Mouse (Mus musculus) heart, embryonic 12.5 days (tissue): Measurements from ENCODE around the gene Ugt1a8. TPM values are rescaled to one million over a fixed set of nuclear protein-coding genes. Genes with fewer than 3 reads are reported as not detected.
"Not testable (repeated sequence)": the region's sequence is repeated elsewhere in the genome, so short reads cannot be mapped to it uniquely, and the experiment has no call there.

Experiments used
- ATAC-seq: fragments of 200-750 bp; cut with Nextera tagmentation; 2 replicates; pipeline ENCODE4 v1.8.0; 2017; ENCODE audit warnings: moderate TSS enrichment, moderate library complexity; ENCODE audit not compliant: insufficient number of reproducible peaks, low FRiP score
- H3K27ac ChIP-seq: fragments of 300-500 bp; sonication (generic); 2 replicates; pipeline ENCODE4 v1.5.1; 2016; ENCODE audit warnings: mild to moderate bottlenecking, moderate library complexity; ENCODE audit not compliant: poor library complexity, severe bottlenecking
- H3K27me3 ChIP-seq: fragments of 300-500 bp; sonication (generic); replicated peaks from 2 replicates; pipeline ENCODE4 v1.6.1; 2016; ENCODE audit warnings: mild to moderate bottlenecking, moderate library complexity
- H3K36me3 ChIP-seq: fragments of 300-500 bp; sonication (generic); 2 replicates; pipeline ENCODE4 v1.6.1; 2016; ENCODE audit warnings: mild to moderate bottlenecking, moderate library complexity
- H3K4me1 ChIP-seq: fragments of 300-500 bp; sonication (generic); replicated peaks from 2 replicates; pipeline ENCODE4 v1.6.1; 2016; ENCODE audit warnings: mild to moderate bottlenecking
- H3K4me2 ChIP-seq: fragments of 300-500 bp; sonication (generic); 2 replicates; pipeline ENCODE4 v1.6.1; 2016; ENCODE audit warnings: mild to moderate bottlenecking, moderate library complexity
- H3K4me3 ChIP-seq: fragments of 300-500 bp; sonication (generic); 2 replicates; pipeline ENCODE4 v1.5.1; 2016; ENCODE audit warnings: mild to moderate bottlenecking
- H3K9ac ChIP-seq: fragments of 300-500 bp; sonication (generic); 2 replicates; pipeline ENCODE4 v1.6.1; 2016; ENCODE audit warnings: mild to moderate bottlenecking, moderate library complexity
- H3K9me3 ChIP-seq: fragments of 300-500 bp; sonication (generic); replicated peaks from 2 replicates; pipeline ENCODE4 v1.6.1; 2016; ENCODE audit warnings: mild to moderate bottlenecking, moderate library complexity
- WGBS: fragments of 180-500 bp; shearing (Covaris S2); methylation state at CpG from one replicate; pipeline ENCODE4 v1.1.7; 2016; 5-methylcytosine and 5-hydroxymethylcytosine counted together
- polyA plus RNA-seq: library from polyadenylated mRNA; unstranded; fragments of >200 nt; fragmentation: Nextera tagmentation; extraction: Ambion mirVana; gene quantifications from 2 replicates; pipeline ENCODE4 v1.2.1, GENCODE M21; 2016

The Ugt1a8 gene
- polyA plus RNA-seq, 1 experiment from 2014 or later: not detected

DNA sequence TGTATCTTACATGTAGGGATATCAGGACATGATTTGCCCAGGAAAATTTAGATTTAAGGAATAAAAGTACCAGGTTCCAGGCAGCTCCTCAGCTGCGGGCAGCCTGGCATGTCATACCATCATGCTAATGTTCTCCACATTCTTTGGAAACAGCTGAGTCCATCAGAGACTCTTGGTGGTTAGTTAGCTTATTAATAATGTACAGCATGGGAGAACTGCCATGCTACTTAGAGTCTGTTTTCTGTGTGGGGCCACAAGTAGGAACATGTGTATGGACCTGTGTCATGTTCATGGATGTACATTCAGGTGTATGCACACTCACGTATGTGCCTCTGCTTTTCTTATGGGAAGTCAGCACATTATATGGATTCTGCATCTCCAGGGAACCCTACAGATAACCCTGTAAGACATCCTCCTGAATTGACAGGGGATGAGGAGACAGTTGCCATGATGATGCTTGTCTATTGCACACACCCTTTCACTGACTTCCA lies 126.9 kb downstream of the Ugt1a8 start:
- no peaks in the 10 kb centered on the region for H3K4me1 ChIP-seq
- no peak overlapping the region for H3K4me3 ChIP-seq
- no peak for ATAC-seq
- no peaks in the 10 kb centered on the region for H3K36me3 ChIP-seq
- no peak overlapping the region for H3K4me2 ChIP-seq
- 70% methylated on average over 2 of the region's 2 CpGs for WGBS
- no peak overlapping the region for H3K9ac ChIP-seq
- peaks cover 57% of the 10 kb centered on the region for H3K9me3 ChIP-seq
- no peaks in the 10 kb centered on the region for H3K27me3 ChIP-seq
- no peak overlapping the region for H3K27ac ChIP-seq

GRCm38 (mm10) chr1:88215466-88216380 lies 128.1 kb downstream of the Ugt1a8 start:
- H3K4me1 ChIP-seq: no peaks in the 10 kb centered on the region
- H3K27ac ChIP-seq: no peak overlapping the region
- H3K9me3 ChIP-seq: peaks cover 54% of the 10 kb centered on the region
- no peaks in the 10 kb centered on the region for H3K27me3 ChIP-seq
- no peak overlapping the region for H3K9ac ChIP-seq
- H3K4me3 ChIP-seq: no peak overlapping the region
- no peak overlapping the region for H3K4me2 ChIP-seq
- ATAC-seq: no peak
- no peaks in the 10 kb centered on the region for H3K36me3 ChIP-seq
- WGBS: 63% methylated on average over 10 of the region's 10 CpGs

DNA sequence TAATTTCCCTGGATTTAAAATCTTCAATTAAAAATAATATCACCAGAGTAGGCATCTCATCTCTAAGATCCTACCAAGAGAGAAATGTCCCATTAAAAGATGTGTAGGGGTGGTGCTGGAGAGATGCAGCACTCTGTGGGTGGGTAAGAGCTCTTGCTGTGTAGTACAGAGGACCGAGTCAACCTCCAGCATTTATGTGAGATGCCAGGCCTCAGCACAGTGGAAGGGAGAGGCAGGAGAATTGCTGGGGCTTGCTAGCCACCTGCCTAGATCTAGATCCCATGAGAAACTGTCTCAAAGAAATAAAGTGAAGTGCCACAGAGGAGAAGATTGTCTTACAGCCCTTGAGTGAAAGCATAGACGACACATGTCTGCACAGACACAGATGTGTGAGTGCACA lies 128.9 kb downstream of the Ugt1a8 start:
- 47% methylated on average over 2 of the region's 2 CpGs for WGBS
- Histone ChIP-seq H3K36me3 (no peaks in the 10 kb centered on the region), H3K27ac (no peak overlapping the region), H3K4me2 (no peak overlapping the region), H3K27me3 (no peaks in the 10 kb centered on the region), H3K9ac (no peak overlapping the region), H3K4me3 (no peak overlapping the region), H3K9me3 (peaks cover 53% of the 10 kb centered on the region), H3K4me1 (no peaks in the 10 kb centered on the region)
- no peak for ATAC-seq

DNA sequence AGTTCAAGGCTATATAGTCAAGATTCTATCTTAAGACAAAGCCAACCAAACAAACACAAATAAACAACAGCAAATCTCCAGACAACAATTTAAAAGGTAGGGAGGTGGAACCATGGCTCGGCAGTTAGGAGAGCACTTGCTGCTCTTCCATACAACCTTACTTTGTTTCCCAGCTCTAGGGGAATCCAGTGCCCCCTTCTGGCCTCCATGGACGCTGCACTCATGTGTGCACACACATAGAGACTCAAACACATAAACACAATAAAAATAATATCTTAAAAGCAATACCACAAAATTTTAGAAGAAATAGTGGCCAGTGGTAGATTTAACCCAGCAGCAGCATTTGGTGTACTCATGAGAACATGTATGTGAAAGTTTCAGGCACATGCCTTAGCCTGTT lies 129.5 kb downstream of the Ugt1a8 start:
- WGBS: 49% methylated on average over 2 of the region's 2 CpGs
- no peaks in the 10 kb centered on the region for H3K4me1 ChIP-seq
- H3K27ac ChIP-seq: no peak overlapping the region
- H3K36me3 ChIP-seq: no peaks in the 10 kb centered on the region
- ATAC-seq: no peak
- H3K9me3 ChIP-seq: peaks cover 47% of the 10 kb centered on the region
- no peak overlapping the region for H3K9ac ChIP-seq
- H3K4me3 ChIP-seq: no peak overlapping the region
- no peak overlapping the region for H3K4me2 ChIP-seq
- H3K27me3 ChIP-seq: no peaks in the 10 kb centered on the region

DNA sequence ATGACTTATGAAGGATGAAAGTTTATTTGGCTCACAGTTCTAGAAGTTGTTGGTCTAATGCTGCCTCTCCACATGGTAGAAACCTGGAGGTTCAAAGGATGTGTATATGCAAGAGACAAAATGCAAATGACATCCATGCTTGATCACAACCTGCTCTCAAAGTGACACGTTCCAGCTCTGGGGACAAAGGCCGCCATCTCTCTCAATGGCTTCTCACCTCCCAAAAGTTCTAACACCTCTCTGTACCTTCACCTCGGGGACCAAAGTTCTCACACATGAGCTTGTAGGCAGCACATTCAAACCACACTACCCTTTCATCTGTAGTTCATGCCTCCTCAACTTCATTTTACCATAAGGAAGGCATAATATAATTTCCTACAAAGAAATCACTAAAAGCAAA lies 130.0 kb downstream of the Ugt1a8 start:
- H3K9me3 ChIP-seq: peaks cover 43% of the 10 kb centered on the region
- ATAC-seq: no peak
- WGBS: 34% methylated on average over 3 of the region's 3 CpGs

DNA sequence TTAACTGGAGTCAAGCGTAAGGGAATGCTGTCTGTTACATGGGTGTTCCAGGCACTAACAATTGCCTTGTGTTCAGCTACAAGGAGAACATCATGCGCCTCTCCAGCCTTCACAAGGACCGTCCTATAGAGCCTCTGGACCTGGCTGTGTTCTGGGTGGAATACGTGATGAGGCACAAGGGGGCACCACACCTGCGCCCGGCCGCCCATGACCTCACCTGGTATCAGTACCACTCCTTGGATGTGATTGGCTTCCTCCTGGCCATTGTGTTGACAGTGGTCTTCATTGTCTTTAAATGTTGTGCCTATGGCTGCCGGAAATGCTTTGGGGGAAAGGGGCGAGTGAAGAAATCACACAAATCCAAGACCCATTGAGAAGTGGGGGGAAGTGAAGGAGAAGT lies 130.4 kb downstream of the Ugt1a8 start:
- Histone ChIP-seq H3K4me1 (no peaks in the 10 kb centered on the region), H3K9me3 (peaks cover 41% of the 10 kb centered on the region), H3K36me3 (no peaks in the 10 kb centered on the region), H3K27me3 (no peaks in the 10 kb centered on the region), H3K9ac (no peak overlapping the region), H3K4me2 (no peak overlapping the region), H3K27ac (no peak overlapping the region), H3K4me3 (no peak overlapping the region)
- no peak for ATAC-seq
- WGBS: 66% methylated on average over 9 of the region's 9 CpGs

More for the DNA sequence above, 130.0 kb downstream of the Ugt1a8 start:
- H3K4me1 ChIP-seq: no peaks in the 10 kb centered on the region
- H3K4me3 ChIP-seq: no peak overlapping the region
- no peak overlapping the region for H3K4me2 ChIP-seq
- H3K27me3 ChIP-seq: no peaks in the 10 kb centered on the region
- no peaks in the 10 kb centered on the region for H3K36me3 ChIP-seq
- no peak overlapping the region for H3K27ac ChIP-seq
- H3K9ac ChIP-seq: no peak overlapping the region

- Histone ChIP-seq H3K36me3 (no peaks in the 10 kb centered on the region), H3K9ac (no peak overlapping the region), H3K4me3 (no peak overlapping the region), H3K4me2 (no peak overlapping the region), H3K27ac (no peak overlapping the region), H3K4me1 (no peaks in the 10 kb centered on the region), H3K9me3 (peaks cover 37% of the 10 kb centered on the region), H3K27me3 (no peaks in the 10 kb centered on the region)
- no peak for ATAC-seq
- WGBS: 44% methylated on average over 4 of the region's 4 CpGs
Observed at GRCm38 (mm10) chr1:88218591-88218990, 131.0 kb downstream of the Ugt1a8 start.

GRCm38 (mm10) chr1:88219054-88219453 lies 131.4 kb downstream of the Ugt1a8 start:
- no peak overlapping the region for H3K9ac ChIP-seq

DNA sequence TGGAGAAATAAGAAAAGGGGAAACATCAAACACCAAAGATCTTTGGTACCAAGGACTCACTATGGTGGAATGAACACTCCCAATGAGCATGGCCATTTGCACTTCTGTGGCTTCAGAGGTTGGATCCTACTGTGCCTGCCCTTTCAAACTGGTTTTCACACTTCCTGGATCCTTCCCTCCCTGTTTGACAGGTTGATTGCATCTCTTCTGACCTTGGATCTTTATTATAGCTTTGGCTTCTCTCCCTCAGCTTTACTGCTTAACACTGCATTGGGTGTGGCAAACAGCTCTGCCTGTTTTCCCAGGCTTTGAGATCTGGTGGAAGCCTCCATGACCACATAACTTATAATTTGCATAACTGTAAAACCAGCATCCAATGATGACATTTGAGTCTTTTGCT lies 132.7 kb downstream of the Ugt1a8 start:
- H3K9me3 ChIP-seq: peaks cover 23% of the 10 kb centered on the region
- H3K4me1 ChIP-seq: no peaks in the 10 kb centered on the region
- ATAC-seq: no peak
- no peak overlapping the region for H3K9ac ChIP-seq
- no peaks in the 10 kb centered on the region for H3K27me3 ChIP-seq
- H3K27ac ChIP-seq: no peak overlapping the region
- H3K4me2 ChIP-seq: no peak overlapping the region
- H3K4me3 ChIP-seq: no peak overlapping the region
- H3K36me3 ChIP-seq: no peaks in the 10 kb centered on the region

More at GRCm38 (mm10) chr1:88219054-88219453, 131.4 kb downstream of the Ugt1a8 start:
- WGBS: 11% methylated on average over 1 of the region's 1 CpGs
- no peak overlapping the region for H3K4me2 ChIP-seq
- H3K4me3 ChIP-seq: no peak overlapping the region
- no peaks in the 10 kb centered on the region for H3K4me1 ChIP-seq
- no peak for ATAC-seq
- H3K9me3 ChIP-seq: peaks cover 32% of the 10 kb centered on the region
- no peak overlapping the region for H3K27ac ChIP-seq
- H3K36me3 ChIP-seq: no peaks in the 10 kb centered on the region
- no peaks in the 10 kb centered on the region for H3K27me3 ChIP-seq

- Histone ChIP-seq H3K9me3 (peaks cover 23% of the 10 kb centered on the region), H3K4me2 (no peak overlapping the region), H3K36me3 (no peaks in the 10 kb centered on the region), H3K9ac (no peak overlapping the region), H3K27ac (no peak overlapping the region), H3K4me1 (no peaks in the 10 kb centered on the region), H3K4me3 (no peak overlapping the region), H3K27me3 (no peaks in the 10 kb centered on the region)
- 40% methylated on average over 2 of the region's 2 CpGs for WGBS
- ATAC-seq: no peak
Observed at GRCm38 (mm10) chr1:88222216-88222615, 134.6 kb downstream of the Ugt1a8 start.

GRCm38 (mm10) chr1:88223011-88223515 lies 135.4 kb downstream of the Ugt1a8 start:
- H3K4me1 ChIP-seq, H3K27ac ChIP-seq, H3K27me3 ChIP-seq, ATAC-seq, H3K4me2 ChIP-seq, H3K4me3 ChIP-seq, H3K9ac ChIP-seq, H3K36me3 ChIP-seq: not testable (repeated sequence)
- H3K9me3 ChIP-seq: peaks cover 25% of the 10 kb centered on the region
